Mouse (Mus musculus) gastrocnemius, adult 18-20 months (tissue): ENCODE measurements around the gene Gria1. TPM values are rescaled to one million over a fixed set of nuclear protein-coding genes. Genes with fewer than 3 reads are reported as not detected.

Source experiments
- DNase-seq: peaks from one replicate; pipeline ENCODE4 v3.0.0; 2021; ENCODE audit warnings: low spot score
- long read RNA-seq, 2 experiments: library from polyadenylated mRNA; stranded (forward); transcript quantifications; one replicate each; pipeline ENCODE4 v2.0.0; 2021
- total RNA-seq, 2 experiments: library from RNA; stranded (reverse); gene quantifications; 2 replicates each; pipeline ENCODE4 v1.2.3; 2021

Gria1 gene
- total RNA-seq: under 1 TPM in 1 of 2 experiments, not detected in 1; 0.05 TPM
- long read RNA-seq, experiment 1: 0 reads
- long read RNA-seq, experiment 2: 0 reads

DNA sequence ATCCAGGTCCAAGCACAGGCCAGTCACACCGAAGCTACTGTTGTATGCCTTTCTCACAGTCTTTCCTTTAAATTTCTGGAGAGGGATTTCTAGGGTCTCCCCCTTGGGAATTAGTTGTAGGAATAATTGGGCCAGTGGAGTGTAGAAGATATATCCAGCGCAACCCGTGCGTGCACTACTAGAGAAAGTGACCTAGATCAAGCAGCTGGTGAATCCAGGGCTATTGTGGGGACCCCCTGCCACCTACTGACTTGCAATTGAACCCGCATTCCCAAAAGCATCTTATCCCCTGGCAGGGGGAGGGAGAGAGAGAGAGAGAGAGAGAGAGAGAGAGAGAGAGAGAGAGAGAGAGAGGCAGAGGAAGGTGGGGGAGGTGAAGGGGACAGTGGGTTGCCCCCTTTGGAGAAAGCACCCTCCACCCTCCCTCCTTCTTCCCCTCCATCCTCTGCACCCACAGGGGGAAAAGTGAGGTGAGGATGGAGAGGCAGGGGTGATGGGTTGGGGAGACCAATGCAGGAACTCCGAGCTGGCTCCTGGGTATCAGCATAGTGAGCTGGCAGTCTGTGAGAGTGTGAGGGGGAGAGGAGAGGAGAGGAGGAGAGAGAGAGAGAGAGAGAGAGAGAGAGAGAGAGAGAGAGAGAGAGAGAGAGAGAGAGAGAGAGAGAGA is at the start of gene Gria1:
Gria1 (plus strand) TSS at position 364 of the 667 bp plus-strand sequence.
- DNase-seq: no peak

DNA sequence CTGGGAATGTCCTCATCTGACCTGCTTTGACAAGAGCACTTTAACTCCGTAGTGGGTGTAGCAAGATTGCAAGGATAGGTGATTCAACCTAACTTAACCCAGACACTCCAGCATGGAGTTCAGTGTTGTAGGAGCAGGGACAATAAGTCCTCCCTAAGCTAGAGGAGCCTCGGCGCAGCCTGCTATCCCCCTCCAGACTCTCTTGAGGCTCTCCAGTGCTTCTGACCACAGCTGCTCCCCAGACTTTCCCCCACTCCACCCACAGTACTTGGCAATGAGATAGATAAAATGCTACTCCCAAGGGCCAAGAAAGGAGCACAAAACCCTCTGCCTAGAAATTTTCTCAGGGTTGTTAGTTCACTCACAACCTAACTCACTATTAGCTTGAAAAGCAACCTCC is 49.4 kb upstream of the Gria1 start:
- no peak for DNase-seq

DNA sequence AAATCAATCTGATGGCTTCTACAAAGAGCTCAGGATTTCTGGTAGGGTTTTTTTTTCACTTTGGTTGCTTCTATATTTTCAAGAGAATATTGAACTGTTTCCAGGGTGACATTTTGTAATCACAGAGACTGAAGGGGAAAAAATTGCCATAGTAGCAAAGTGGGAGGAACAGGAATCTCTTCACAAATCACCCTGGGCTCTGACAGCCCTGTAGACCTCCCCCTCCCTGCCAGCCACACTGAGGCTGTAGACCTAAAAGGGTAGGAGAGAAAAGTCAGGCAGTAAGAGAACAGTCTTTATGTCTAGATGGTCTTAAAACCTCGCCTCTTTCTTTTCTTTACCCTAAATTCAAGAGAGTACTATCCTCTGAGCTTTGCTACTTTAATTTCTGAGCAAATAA is 38.4 kb upstream of the Gria1 start:
- no peak for DNase-seq

DNA sequence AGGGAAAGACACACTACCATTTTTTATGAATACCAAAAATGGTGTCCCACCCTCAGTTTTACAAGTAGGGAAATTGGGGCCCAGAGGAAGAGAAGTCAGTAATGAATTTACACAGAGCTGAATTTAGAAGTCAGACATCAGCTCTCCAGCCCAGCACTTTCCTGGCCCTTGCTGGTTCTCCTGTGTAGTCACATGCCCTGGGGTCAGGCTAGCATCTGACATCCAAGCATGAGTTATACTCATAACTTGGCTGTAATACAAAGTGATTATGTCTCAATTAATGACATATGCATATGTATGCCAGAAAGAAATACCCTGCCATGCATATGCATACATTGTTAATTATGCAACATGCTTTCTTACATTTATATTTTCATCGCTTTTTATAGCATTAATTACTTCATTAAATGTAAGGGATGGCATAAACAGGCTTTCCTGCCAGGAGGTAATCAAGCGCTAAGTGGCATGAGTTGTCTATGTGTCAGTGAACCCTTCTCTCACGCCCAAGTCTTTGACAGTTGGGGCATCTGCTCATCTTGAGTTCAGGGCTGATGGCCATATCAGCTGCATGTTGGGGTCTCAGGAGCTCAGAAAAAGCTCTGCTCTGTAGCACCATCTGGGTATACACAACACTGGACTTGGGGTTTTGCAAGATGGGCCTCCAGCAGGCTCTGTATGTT is 26.7 kb upstream of the Gria1 start:
- no peak for DNase-seq

DNA sequence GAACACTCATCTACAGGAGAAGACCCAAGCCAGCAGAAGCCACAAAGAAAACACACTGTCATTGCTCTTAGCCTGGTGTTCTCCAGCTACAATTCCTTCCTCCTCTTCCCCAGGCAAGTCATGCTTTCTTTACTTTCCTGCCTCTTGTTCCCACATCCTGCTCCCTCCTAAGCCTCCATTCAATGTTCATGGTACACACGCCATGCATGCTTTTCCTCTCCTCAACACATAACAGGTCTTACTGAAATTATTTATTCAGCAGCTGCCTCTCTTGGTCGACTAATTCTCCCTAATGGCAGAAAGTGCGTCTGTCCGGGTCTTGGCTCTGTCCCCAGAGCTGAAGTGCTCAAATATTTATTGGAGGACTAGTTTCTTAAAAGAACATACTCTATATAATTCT is 25.7 kb upstream of the Gria1 start:
- no peak for DNase-seq

DNA sequence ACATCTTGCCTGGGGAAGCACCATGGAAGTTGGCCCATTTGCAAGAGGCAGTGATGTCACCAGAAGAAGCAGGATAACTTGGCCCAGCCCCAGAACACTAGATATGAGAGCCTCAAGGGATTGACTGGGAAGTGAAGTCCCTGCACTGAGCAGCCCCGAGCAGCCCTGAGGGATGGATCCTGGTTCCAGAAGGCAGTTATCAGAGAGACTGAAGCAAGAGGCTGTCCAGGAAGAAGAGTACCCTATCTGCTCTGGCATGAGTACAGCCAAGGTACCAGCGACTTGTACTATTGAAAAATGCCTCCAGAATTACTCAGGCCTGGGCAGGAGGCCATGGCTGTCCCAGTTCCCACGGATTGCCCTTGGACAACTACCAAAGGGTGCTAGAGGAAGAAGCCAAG is 11.6 kb upstream of the Gria1 start:
- DNase-seq: peak; percentile 18

DNA sequence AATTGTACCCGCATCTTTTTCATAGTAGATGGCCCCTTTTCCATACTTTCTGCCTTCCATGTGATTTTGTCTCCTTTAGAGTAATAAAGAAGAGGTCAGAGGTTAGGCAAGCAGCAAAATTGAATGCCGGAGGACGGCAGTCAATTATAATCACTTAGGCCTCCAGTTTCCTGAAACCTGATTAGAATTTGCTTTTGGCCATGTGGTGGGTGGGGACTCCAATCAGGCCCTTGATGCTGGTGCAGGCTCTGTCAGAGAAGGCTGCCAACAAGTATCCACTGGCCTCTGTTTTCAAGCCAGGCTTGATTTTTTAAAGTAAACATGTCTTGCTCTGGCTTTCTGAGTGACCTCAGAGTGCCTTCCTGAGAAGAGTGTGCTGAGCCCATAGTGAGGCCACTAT is 6.6 kb upstream of the Gria1 start:
- DNase-seq: no peak

DNA sequence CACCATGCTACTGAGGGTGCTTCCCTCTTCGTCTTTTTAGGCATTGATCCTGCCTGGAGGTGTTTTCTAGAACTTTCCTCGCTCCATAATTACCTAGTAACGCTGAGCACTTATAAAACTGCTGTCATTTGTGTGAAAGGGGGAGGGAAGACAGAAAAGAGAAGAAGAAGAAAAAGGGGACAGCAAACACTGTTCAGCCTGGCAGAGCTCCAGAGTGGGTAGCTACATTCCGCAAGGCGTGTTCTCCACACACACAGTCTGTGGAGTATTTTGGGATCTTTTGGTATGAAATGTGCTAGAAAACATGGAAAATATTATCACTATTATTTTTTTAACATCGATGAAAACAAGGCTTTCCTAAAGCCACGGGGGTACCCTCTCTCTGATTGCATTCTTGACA is 5.8 kb upstream of the Gria1 start:
- DNase-seq: no peak

DNA sequence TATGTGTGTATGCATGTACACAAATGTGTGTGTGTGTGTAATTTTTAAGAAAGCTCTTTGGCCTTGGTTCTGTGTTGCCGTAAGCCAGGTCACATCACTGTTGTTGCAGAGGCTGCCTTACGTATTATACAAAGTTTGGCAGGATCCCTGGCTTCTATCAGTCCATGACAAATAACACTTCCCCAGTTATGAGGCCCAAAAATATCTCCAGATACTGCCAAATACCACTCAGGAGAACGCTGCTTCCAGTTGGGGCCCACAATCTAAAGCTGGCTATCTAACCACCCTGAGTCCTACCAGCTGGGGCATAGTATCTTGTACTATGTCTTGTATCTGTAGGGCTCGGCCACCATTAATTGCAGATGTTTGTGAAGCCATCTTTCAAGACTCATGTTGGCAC is 3.4 kb upstream of the Gria1 start:
- DNase-seq: no peak

DNA sequence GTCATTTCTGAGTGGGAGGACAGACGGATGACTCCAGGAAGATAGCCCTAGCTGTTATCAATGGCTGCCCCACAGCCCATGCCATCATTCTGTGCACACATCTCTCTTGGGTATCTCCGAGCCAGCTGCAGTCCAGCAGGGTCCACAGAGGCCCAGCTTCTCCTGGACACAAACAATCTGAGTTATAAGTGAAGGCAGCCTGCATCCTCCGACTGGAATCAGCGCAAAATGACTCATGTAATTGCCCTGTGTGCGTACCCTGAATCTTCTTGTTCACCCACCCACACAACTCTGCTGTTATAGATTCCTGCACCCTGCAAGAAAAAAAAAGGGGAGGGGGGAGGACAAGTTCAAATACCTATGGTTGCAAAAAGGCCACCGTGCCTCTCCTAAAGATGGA is 576 bp upstream of the Gria1 start:
- DNase-seq: no peak

DNA sequence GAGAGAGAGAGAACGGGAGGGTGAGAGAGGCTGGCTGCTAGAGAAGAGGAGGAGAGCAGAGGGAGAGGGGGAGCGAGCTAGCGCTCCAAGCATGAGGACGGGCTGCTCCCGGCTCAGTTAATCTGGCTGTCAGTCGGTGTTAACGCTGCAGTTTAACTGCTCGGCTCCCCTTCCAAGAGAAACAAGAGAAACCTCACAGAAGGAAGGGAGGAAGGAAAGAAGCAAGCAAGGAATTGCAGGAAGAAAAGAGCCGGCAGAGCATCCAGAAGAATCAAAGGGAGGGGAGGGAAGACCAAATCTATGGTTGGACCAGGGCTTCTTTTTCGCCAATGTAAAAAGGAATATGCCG is 478 bp downstream of the Gria1 start:
- no peak for DNase-seq

DNA sequence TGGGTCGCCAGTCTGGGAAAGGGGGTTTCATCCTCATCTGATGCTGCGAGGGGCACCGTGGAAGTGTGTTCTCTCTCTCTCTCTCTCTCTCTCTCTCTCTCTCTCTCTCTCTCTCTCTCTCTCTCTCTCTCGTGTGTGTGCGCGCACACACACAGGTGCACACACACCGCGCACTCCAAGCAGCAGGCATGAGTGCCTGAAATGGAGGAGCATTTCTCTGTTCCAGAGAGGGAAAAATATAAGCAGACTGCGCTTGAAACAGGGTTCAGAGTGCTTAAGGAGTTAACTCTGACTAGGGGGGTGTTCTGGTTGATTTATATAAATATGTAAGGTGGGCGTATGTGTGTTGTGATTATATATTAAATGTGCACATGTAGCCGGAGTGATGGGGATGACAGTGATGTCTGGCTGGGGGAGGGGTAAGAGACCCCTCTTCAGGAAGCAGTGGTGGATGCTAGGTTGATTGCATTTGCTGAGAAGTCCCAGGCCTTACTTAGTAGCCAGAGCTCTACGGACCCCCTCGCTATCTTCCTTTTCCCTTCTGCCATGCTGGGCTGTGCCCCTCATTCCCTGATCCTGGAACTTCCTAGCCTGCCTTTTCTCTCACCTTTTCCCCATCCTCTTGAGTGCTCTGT is 1.2 kb downstream of the Gria1 start:
- no peak for DNase-seq

DNA sequence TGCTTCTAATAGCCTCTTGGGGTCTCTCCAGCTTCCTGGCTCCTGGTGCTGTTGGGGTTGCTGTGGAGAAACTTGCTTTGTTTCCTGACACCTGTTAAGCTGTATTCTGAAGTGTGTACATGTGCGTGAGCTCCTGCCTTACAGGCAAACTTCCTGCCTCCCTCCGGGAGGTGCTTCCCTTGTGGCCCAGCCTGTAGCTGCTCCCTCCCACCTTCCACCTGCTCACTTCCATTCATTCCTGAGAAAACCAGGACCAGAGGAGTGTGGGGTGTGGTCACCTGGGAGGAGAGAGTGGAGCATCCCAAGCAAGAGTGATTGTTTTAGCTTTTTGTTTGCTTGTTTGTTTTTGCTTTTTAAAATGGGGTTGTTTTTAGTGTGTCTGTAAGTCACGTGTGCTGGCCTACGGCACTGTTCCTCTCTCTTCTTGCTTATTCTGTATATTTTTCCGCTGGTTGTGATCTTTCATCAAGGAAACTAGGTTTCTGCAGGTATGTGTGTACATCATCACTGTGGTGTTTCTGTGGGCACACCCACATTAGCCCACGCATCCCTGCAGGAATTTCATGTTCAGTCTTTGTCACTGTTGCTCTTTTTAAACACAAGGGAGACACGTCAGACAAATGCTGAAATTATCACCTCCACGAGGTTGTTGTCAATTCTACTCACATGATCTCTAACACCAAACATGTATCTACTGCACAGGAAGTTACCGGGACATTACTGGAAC is 2.4 kb downstream of the Gria1 start:
- DNase-seq: no peak

DNA sequence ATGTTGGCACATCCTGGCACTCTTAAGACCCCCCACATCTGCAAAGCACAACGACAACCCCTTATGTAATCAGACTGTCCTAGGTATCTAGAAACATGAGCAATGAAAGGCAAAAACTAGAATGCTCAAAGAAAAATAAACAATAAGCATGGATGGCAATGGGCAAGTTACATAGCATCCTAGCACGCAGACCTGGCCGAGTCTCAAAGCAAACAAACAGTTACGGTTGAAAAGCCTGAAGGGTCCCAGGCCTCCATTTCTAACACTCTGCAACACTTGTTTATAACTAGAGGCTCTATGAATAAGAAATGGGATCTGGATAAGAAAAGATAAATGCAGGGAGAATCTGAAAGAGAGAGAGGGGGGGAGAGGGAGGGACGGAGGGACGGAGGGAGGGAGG is 3.2 kb downstream of the Gria1 start:
- no peak for DNase-seq

DNA sequence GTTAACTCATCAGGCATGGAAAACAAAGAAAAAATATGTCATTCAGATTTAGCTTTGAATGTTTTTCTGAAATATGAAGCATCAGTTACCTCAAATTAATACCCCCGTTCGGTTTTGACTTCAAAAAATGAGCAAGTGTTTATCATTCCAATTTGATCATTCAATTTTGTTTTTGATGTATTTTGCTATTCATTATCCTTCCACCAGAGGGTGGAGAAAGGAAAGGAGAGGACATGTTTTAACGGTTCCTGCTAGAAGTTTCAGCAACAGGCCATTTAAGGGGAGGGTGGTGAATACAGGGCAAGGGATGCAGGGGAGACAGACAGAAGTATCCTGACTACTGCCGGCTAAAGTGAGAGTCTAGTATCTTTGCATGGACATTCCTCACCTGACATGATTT is 7.3 kb downstream of the Gria1 start:
- DNase-seq: no peak

DNA sequence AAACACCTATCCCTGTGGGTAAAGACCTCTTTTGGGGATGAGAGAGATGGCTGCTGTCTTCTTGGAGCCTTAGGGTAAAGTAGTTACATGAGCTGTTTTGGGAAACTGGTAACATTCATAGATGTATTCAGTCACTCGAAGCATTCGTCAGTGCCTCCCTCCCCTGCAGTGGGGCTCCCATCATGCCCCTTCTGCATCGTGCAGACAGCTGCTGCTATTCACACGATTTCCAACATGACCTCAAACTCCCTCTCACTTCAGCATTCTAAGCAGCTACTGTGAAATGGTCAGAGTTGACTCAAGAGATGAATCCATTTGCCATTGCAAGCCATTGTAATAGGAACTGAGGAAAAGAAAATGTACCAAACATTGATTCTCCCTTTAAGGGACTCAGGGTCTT is 11.2 kb downstream of the Gria1 start:
- DNase-seq: no peak

DNA sequence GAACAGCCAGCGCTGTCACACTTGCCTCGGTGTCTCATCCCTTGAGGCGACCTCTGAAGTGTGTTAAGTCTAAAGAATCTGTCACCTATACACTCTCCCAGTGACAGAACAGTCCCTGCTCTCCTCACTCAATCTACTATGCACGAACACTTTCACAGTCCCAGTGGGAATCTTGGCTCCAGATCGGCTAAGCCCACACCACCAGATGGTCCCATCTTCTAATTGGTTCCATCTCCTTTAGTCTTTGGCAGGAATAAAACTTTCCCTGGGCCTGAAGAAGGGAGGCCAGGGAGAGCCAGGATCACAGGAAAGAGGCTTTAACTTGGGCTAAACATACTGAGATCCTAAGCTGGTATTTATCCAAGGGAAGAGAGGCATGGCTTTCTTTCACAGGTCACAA is 19.3 kb downstream of the Gria1 start:
- no peak for DNase-seq

DNA sequence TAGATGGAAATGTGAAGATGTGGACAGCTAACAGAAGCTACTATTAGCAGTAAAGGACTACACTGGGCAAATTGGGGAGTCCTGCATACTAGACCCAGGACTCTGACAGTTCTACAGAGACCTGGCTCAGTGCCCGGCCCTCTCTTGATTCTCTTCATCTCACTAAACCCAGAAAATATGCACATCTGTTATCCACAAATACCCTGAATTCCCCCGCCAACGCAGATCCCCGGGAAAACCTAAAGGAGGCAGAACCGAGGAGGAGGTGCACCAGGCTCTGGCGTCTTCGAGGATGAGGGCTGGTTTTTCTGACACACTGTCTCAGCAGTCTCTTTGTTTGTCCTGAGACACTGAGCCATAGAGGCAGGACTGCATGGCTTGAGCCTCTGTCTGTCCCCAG is 27.6 kb downstream of the Gria1 start:
- no peak for DNase-seq

DNA sequence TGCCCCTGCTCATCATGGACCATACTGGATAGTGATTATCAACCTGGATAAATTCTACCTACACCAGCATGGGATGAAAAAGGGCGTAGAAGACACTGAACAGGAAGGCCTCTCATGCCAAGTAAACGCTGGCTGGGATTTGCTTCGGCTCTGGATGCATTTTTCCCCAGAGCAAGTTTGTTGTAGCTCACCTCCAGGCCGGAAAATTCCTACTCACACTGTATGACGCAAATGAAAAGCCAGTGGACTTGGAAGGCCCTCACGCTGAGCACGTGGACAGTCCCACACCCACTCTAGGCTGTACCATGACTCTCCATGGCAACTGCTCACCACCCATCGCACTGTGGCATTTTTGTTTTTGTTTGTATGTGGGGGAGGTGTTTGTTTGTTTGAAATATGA is 28.1 kb downstream of the Gria1 start:
- DNase-seq: no peak

DNA sequence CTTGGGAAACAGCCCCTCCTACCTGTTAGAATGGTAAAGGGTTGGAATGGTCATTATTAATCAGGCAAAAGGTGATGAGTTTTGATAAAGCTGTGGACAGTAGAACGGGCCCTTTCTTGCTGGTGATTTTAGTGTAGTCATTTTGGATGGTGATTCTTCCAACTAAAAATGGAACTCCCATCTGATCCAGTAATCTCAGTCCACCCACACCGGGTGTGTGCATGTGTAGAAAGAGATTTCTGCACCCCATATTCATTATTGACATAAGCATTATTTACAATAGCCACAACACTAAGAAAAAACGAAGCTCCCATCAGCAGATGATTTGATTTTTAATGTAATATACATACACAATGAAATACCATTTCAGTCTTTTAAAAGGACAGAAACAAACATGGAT is 30.9 kb downstream of the Gria1 start:
- DNase-seq: no peak

DNA sequence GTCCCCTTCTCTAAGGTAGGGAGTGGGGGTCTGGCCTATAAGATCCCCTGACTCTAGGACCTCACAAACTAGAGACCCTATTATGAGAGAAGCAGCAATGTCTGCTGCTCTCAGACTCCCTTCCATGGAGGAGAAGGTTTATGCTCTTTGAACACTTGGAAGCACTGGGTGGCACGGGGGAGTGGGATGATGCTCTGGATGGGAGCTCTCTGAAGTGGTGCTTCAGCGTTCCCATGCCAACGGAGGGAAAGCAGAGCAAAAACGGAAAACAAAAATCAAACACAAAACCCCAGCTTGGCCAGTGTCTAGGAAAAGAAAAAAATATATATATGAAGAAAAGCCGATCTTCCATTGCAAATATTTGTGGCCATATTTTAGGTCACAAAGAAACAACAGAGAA is 33.0 kb downstream of the Gria1 start:
- no peak for DNase-seq
